Mouse (Mus musculus) olfactory bulb, adult 2 months (tissue): ENCODE data around the gene Kcnj9.

Experiments used
- CTCF ChIP-seq: fragments of 200-500 bp; IDR thresholded peaks from 2 replicates; pipeline ENCODE4 v1.5.1; 2012; ENCODE audit warnings: low read depth, mild to moderate bottlenecking, low read length, moderate library complexity; ENCODE audit not compliant: insufficient read depth
- POLR2A ChIP-seq: fragments of 200-500 bp; IDR thresholded peaks from 2 replicates; pipeline ENCODE4 v1.6.1; 2012; ENCODE audit warnings: mild to moderate bottlenecking, low read depth, low read length, moderate library complexity; ENCODE audit not compliant: insufficient read depth

GRCm38 (mm10) chr1:172327206-172328001 lies 1.7 kb downstream of the Kcnj9 start:
- TF ChIP-seq POLR2A (no peak), CTCF (no peak)
